Mouse (Mus musculus): ENCODE data around the gene Nudt5.

Gene Nudt5

GRCm38 (mm10) chr2:5862834-5863233, 18.0 kb downstream of the Nudt5 start, which contains the start of gene Gm13199:
TSS of gene Gm13199 (minus strand) at chr2:5862934.
- DNase-seq (ENCODE audit: extremely low read depth, low read depth, low spot score): no peak

GRCm38 (mm10) chr2:5867681-5868080, 22.9 kb downstream of the Nudt5 start:
- DNase-seq (ENCODE audit: extremely low read depth, low read depth, low spot score): peak; percentile 62

- no peak for DNase-seq (ENCODE audit: extremely low read depth, low read depth, low spot score)
Observed at GRCm38 (mm10) chr2:5869746-5870145, 24.9 kb downstream of the Nudt5 start.

GRCm38 (mm10) chr2:5877446-5877845, 32.6 kb downstream of the Nudt5 start:
- no peak for DNase-seq (ENCODE audit: extremely low read depth, low read depth, low spot score)

- no peak for DNase-seq (ENCODE audit: extremely low read depth, low read depth, low spot score)
Observed at GRCm38 (mm10) chr2:5888865-5889264, 44.0 kb downstream of the Nudt5 start.

- DNase-seq (ENCODE audit: extremely low read depth, low read depth, low spot score): no peak
Observed at GRCm38 (mm10) chr2:5889412-5889811, 44.6 kb downstream of the Nudt5 start.

GRCm38 (mm10) chr2:5894296-5894695, 49.5 kb downstream of the Nudt5 start:
- no peak for DNase-seq (ENCODE audit: extremely low read depth, low read depth, low spot score)

GRCm38 (mm10) chr2:5894843-5895570, 50.2 kb downstream of the Nudt5 start, which contains the start of gene Sec61a2:
TSS of gene Sec61a2 (minus strand) at chr2:5895432.
- DNase-seq (ENCODE audit: extremely low read depth, low read depth, low spot score): peak; percentile 43

GRCm38 (mm10) chr2:5900145-5900544, 55.3 kb downstream of the Nudt5 start:
- DNase-seq (ENCODE audit: extremely low read depth, low read depth, low spot score): no peak

GRCm38 (mm10) chr2:5906092-5906491, 61.3 kb downstream of the Nudt5 start:
- DNase-seq (ENCODE audit: extremely low read depth, low read depth, low spot score): no peak

- DNase-seq (ENCODE audit: extremely low read depth, low read depth, low spot score): no peak
Observed at GRCm38 (mm10) chr2:5906625-5907024, 61.8 kb downstream of the Nudt5 start.

- no peak for DNase-seq (ENCODE audit: extremely low read depth, low read depth, low spot score)
Observed at GRCm38 (mm10) chr2:5911282-5911965, 66.6 kb downstream of the Nudt5 start.

Data from fat pad, adult 2 months (tissue).